Mouse (Mus musculus) hindbrain, embryonic 14.5 days (tissue): Measurements from ENCODE around the gene Spg20. TPM values are rescaled to one million over a fixed set of nuclear protein-coding genes. Genes with fewer than 3 reads are reported as not detected.

Experiments
- ATAC-seq: fragments of 200-750 bp; cut with Nextera tagmentation; 2 replicates; pipeline ENCODE4 v1.8.0; 2017; ENCODE audit warnings: moderate number of reproducible peaks, mild to moderate bottlenecking, moderate TSS enrichment, moderate library complexity; ENCODE audit not compliant: low FRiP score
- DNase-seq: peaks from one replicate; pipeline ENCODE4 v3.0.0-alpha.2; 2015; ENCODE audit warnings: low spot score
- H3K27ac ChIP-seq: fragments of 300-500 bp; sonication (generic); 2 replicates; pipeline ENCODE4 v1.5.1; 2014; ENCODE audit warnings: mild to moderate bottlenecking, moderate library complexity
- H3K27me3 ChIP-seq: fragments of 300-500 bp; sonication (generic); 2 replicates; pipeline ENCODE4 v1.6.1; 2014; ENCODE audit warnings: mild to moderate bottlenecking, low read length, mixed read lengths; ENCODE audit not compliant: control insufficient read depth, insufficient read depth
- H3K36me3 ChIP-seq: fragments of 300-500 bp; sonication (generic); replicated peaks from 2 replicates; pipeline ENCODE4 v1.6.1; 2014; ENCODE audit not compliant: control insufficient read depth, insufficient read depth
- H3K4me1 ChIP-seq: fragments of 300-500 bp; sonication (generic); replicated peaks from 2 replicates; pipeline ENCODE4 v1.6.1; 2014; ENCODE audit warnings: antibody characterized with exemption, low read length, mixed read lengths; ENCODE audit not compliant: control insufficient read depth, insufficient read depth
- H3K4me2 ChIP-seq: fragments of 300-500 bp; sonication (generic); replicated peaks from 2 replicates; pipeline ENCODE4 v1.6.1; 2014; ENCODE audit warnings: mild to moderate bottlenecking, moderate library complexity
- H3K4me3 ChIP-seq: fragments of 300-500 bp; sonication (generic); replicated peaks from 2 replicates; pipeline ENCODE4 v1.5.1; 2014; ENCODE audit warnings: mild to moderate bottlenecking, low read length
- H3K9ac ChIP-seq: fragments of 300-500 bp; sonication (generic); 2 replicates; pipeline ENCODE4 v1.6.1; 2014
- H3K9me3 ChIP-seq: fragments of 300-500 bp; sonication (generic); 2 replicates; pipeline ENCODE4 v1.6.1; 2016; ENCODE audit warnings: low read length; ENCODE audit not compliant: control insufficient read depth
- WGBS: fragments of 180-500 bp; shearing (Covaris S2); extraction: QIAGEN DNeasy Blood & Tissue Kit; methylation state at CpG from one replicate; pipeline ENCODE4 v1.1.7; 2014; 5-methylcytosine and 5-hydroxymethylcytosine counted together
- polyA plus RNA-seq: library from polyadenylated mRNA; unstranded; fragments of >200 nt; fragmentation: Nextera tagmentation; extraction: Ambion mirVana; gene quantifications from 2 replicates; pipeline ENCODE4 v1.2.1, GENCODE M21; 2014

Gene Spg20
- polyA plus RNA-seq, 1 experiment from 2014 or later = 19.5 TPM

DNA sequence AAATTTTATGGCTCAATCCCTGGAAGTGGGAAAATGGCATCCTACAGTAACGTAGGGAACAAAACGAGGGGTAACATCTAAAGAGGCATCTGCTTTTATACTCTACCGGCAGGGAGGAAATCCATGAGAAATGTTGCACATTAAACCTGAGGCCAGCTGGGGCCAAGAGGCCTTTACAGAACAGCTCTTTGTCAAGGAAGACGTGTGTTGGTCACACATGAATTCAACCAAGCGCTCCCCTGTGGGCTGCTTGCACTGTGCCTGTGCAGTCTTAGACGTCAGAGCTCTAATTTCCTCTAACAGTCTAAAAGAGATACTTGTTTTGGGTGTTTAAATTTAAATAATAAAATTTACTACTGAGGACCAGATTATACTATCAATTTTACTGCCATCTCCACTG lies 33.7 kb upstream of the Spg20 start:
- Histone ChIP-seq H3K36me3 (no peaks in the 10 kb centered on the region), H3K4me3 (no peak overlapping the region)
- DNase-seq = no peak

DNA sequence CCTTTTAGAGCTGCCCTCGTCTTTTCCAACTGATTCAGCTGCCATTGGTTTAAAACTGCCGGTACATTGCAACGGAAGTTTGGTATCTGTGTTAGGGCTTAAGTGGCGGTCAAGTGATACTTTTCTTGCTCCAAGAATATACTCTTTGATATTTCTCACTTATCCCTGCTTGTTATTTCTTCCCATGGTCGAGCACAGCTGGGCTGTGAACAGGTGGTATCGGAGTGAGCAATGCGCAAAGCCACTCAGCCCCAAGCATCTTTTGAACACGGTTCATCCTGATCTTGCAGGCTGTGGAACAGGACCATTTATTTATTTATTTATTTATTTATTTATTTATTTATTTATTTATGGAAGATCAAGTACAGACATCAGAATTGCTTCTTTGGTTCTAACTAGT lies 32.3 kb upstream of the Spg20 start:
- H3K4me3 ChIP-seq = no peak overlapping the region
- no peaks in the 10 kb centered on the region for H3K9me3 ChIP-seq
- no peak overlapping the region for H3K27ac ChIP-seq
- H3K36me3 ChIP-seq = no peaks in the 10 kb centered on the region
- H3K9ac ChIP-seq = no peak overlapping the region
- H3K4me2 ChIP-seq = no peak overlapping the region
- DNase-seq (no peak), ATAC-seq (no peak)
- 0 out of 2 replicates have a peak, but pooled peaks cover 6% of the 10 kb centered on the region for H3K4me1 ChIP-seq
- 86% methylated on average over 8 of the region's 8 CpGs for WGBS
- H3K27me3 ChIP-seq = no peaks in the 10 kb centered on the region

More for the DNA sequence above, 33.7 kb upstream of the Spg20 start:
- Histone ChIP-seq H3K9me3 (no peaks in the 10 kb centered on the region), H3K9ac (no peak overlapping the region), H3K4me2 (no peak overlapping the region), H3K27ac (no peak overlapping the region), H3K27me3 (no peaks in the 10 kb centered on the region), H3K4me1 (0 out of 2 replicates have a peak, but pooled peaks cover 6% of the 10 kb centered on the region)
- 0 out of 2 replicates have a peak, but pooled peaks have one; percentile 46 for ATAC-seq
- 30% methylated on average over 6 of the region's 6 CpGs for WGBS

GRCm38 (mm10) chr3:55080055-55080454 lies 31.9 kb upstream of the Spg20 start:
- Histone ChIP-seq H3K4me2 (no peak overlapping the region), H3K4me3 (no peak overlapping the region), H3K27ac (no peak overlapping the region), H3K9me3 (no peaks in the 10 kb centered on the region), H3K4me1 (0 out of 2 replicates have a peak, but pooled peaks cover 6% of the 10 kb centered on the region), H3K36me3 (no peaks in the 10 kb centered on the region), H3K27me3 (no peaks in the 10 kb centered on the region), H3K9ac (no peak overlapping the region)
- WGBS = 14% methylated on average over 6 of the region's 6 CpGs
- ATAC-seq (no peak), DNase-seq (peak; percentile 80)

GRCm38 (mm10) chr3:55084781-55085180 lies 27.1 kb upstream of the Spg20 start:
- 48% methylated on average over 6 of the region's 6 CpGs for WGBS
- Histone ChIP-seq H3K36me3 (no peaks in the 10 kb centered on the region), H3K9me3 (no peaks in the 10 kb centered on the region), H3K27ac (no peak overlapping the region), H3K9ac (no peak overlapping the region), H3K27me3 (no peaks in the 10 kb centered on the region), H3K4me1 (no peaks in the 10 kb centered on the region), H3K4me2 (no peak overlapping the region), H3K4me3 (no peak overlapping the region)
- ATAC-seq (no peak), DNase-seq (no peak)

- 41% methylated on average over 3 of the region's 3 CpGs for WGBS
- H3K9me3 ChIP-seq = no peaks in the 10 kb centered on the region
- H3K4me2 ChIP-seq = no peak overlapping the region
- H3K4me1 ChIP-seq = no peaks in the 10 kb centered on the region
- H3K27ac ChIP-seq = no peak overlapping the region
- no peak overlapping the region for H3K4me3 ChIP-seq
- no peak for ATAC-seq
- H3K27me3 ChIP-seq = no peaks in the 10 kb centered on the region
- DNase-seq = no peak
- no peaks in the 10 kb centered on the region for H3K36me3 ChIP-seq
- H3K9ac ChIP-seq = no peak overlapping the region
These were observed 26.2 kb upstream of the Spg20 start for GRCm38 (mm10) chr3:55085716-55086115.

GRCm38 (mm10) chr3:55086948-55087347 lies 25.0 kb upstream of the Spg20 start:
- Histone ChIP-seq H3K36me3 (no peaks in the 10 kb centered on the region), H3K4me1 (no peaks in the 10 kb centered on the region), H3K9ac (no peak overlapping the region), H3K9me3 (no peaks in the 10 kb centered on the region), H3K27ac (no peak overlapping the region), H3K27me3 (no peaks in the 10 kb centered on the region), H3K4me3 (no peak overlapping the region), H3K4me2 (no peak overlapping the region)
- no peak for DNase-seq
- WGBS = 97% methylated on average over 5 of the region's 5 CpGs
- no peak for ATAC-seq

- ATAC-seq = no peak
- peak; percentile 48 for DNase-seq
- Histone ChIP-seq H3K27me3 (no peaks in the 10 kb centered on the region), H3K4me1 (no peaks in the 10 kb centered on the region), H3K9me3 (no peaks in the 10 kb centered on the region), H3K36me3 (no peaks in the 10 kb centered on the region), H3K4me3 (no peak overlapping the region), H3K4me2 (no peak overlapping the region), H3K9ac (no peak overlapping the region), H3K27ac (no peak overlapping the region)
- WGBS = 59% methylated on average over 4 of the region's 4 CpGs
These were observed 24.5 kb upstream of the Spg20 start for GRCm38 (mm10) chr3:55087360-55087759.

DNA sequence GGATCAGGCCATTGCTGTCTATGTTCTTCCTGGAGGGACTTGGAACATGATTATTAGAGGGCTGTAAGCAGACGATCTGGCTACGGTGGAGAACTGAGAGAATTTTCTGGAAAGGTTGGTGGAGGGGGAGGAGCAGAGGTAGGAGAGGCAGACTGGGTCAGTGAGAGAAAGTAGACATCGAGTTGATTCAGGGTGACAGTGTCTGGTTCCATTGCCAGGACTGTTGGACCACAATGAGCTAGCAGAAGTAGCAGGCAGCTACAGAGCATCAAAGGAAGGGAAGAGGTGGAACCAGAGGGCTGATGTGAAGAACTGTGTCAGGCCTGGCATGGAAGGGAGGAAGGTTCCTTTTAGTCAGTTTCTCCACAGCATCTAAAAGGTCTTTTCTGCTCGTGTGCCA lies 23.5 kb upstream of the Spg20 start:
- H3K27ac ChIP-seq = no peak overlapping the region
- DNase-seq = no peak
- no peaks in the 10 kb centered on the region for H3K4me1 ChIP-seq
- ATAC-seq = no peak
- H3K9me3 ChIP-seq = no peaks in the 10 kb centered on the region
- 75% methylated on average over 4 of the region's 4 CpGs for WGBS
- no peak overlapping the region for H3K4me2 ChIP-seq
- H3K9ac ChIP-seq = no peak overlapping the region
- H3K36me3 ChIP-seq = no peaks in the 10 kb centered on the region
- H3K4me3 ChIP-seq = no peak overlapping the region
- no peaks in the 10 kb centered on the region for H3K27me3 ChIP-seq

DNA sequence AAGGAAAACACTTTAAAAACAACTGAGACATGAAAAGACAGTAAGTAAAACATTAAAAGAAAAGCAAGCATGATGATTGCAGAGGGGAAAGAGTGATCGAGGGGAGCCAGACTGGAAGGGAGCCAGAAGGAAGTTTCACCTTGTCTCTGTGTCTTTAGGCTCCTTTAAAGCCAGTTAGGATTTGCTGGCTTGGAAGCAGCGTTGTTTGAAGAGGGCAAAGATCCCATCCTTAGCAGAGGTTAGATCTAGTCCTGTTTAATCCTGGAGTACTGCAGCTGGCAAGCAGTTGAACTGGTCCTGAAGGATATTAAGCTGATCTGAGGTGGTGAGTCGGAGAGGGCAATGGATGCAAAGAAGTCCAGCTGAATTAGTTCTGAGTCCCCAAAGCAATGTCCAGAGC lies 23.1 kb upstream of the Spg20 start:
- Histone ChIP-seq H3K4me1 (no peaks in the 10 kb centered on the region), H3K4me2 (no peak overlapping the region), H3K9me3 (no peaks in the 10 kb centered on the region), H3K27me3 (no peaks in the 10 kb centered on the region), H3K36me3 (no peaks in the 10 kb centered on the region), H3K27ac (no peak overlapping the region), H3K4me3 (no peak overlapping the region), H3K9ac (no peak overlapping the region)
- no peak for ATAC-seq
- no peak for DNase-seq
- 82% methylated on average over 3 of the region's 3 CpGs for WGBS

DNA sequence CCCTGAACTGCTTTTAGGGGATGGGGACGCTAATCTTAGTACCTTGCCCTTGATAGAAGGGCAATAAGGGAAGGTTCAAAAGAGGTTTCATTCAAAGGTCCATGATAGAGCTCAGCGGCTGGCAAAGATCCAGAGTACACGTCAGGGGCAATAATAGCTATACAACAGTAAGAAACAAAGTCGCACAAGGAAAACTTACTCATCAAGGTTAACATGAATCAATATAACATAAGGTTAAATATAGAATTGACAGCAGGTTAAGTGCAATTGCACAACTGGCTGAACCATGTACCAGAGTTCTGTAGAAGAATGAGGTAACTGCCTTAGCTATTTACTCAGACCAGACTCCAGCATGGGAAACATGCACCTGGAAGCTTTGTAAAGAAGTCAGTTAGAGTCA lies 22.6 kb upstream of the Spg20 start:
- H3K4me2 ChIP-seq = no peak overlapping the region
- no peaks in the 10 kb centered on the region for H3K9me3 ChIP-seq
- no peak overlapping the region for H3K27ac ChIP-seq
- DNase-seq (no peak), ATAC-seq (no peak)
- H3K4me3 ChIP-seq = no peak overlapping the region
- H3K27me3 ChIP-seq = no peaks in the 10 kb centered on the region
- no peak overlapping the region for H3K9ac ChIP-seq
- H3K36me3 ChIP-seq = no peaks in the 10 kb centered on the region
- no peaks in the 10 kb centered on the region for H3K4me1 ChIP-seq
- 85% methylated on average over 4 of the region's 4 CpGs for WGBS
